Mouse (Mus musculus): Measurements from ENCODE around the gene Cxcr4.

Gene Cxcr4

GRCm38 (mm10) chr1:128569992-128570648, 22.0 kb downstream of the Cxcr4 start:
- DNase-seq (ENCODE audit: low read depth, low spot score) = no peak

GRCm38 (mm10) chr1:128567224-128568197, 24.6 kb downstream of the Cxcr4 start:
- DNase-seq (ENCODE audit: low read depth, low spot score) = no peak

GRCm38 (mm10) chr1:128563905-128564304, 28.2 kb downstream of the Cxcr4 start:
- no peak for DNase-seq (ENCODE audit: low read depth, low spot score)

GRCm38 (mm10) chr1:128561325-128561874, 30.7 kb downstream of the Cxcr4 start:
- no peak for DNase-seq (ENCODE audit: low read depth, low spot score)

GRCm38 (mm10) chr1:128560452-128561324, 31.4 kb downstream of the Cxcr4 start:
- DNase-seq (ENCODE audit: low read depth, low spot score) = no peak

GRCm38 (mm10) chr1:128557953-128558352, 34.1 kb downstream of the Cxcr4 start:
- no peak for DNase-seq (ENCODE audit: low read depth, low spot score)

GRCm38 (mm10) chr1:128552545-128552944, 39.5 kb downstream of the Cxcr4 start:
- DNase-seq (ENCODE audit: low read depth, low spot score) = no peak

GRCm38 (mm10) chr1:128551743-128552397, 40.2 kb downstream of the Cxcr4 start:
- DNase-seq (ENCODE audit: low read depth, low spot score) = no peak

GRCm38 (mm10) chr1:128549442-128549841, 42.7 kb downstream of the Cxcr4 start:
- DNase-seq (ENCODE audit: low read depth, low spot score) = no peak

GRCm38 (mm10) chr1:128549007-128549406, 43.1 kb downstream of the Cxcr4 start:
- no peak for DNase-seq (ENCODE audit: low read depth, low spot score)

GRCm38 (mm10) chr1:128548220-128548998, 43.7 kb downstream of the Cxcr4 start:
- DNase-seq (ENCODE audit: low read depth, low spot score) = no peak

GRCm38 (mm10) chr1:128545672-128546071, 46.4 kb downstream of the Cxcr4 start:
- DNase-seq (ENCODE audit: low read depth, low spot score) = no peak

- no peak for DNase-seq (ENCODE audit: low read depth, low spot score)
These were observed 49.0 kb downstream of the Cxcr4 start for GRCm38 (mm10) chr1:128543137-128543536.

- no peak for DNase-seq (ENCODE audit: low read depth, low spot score)
These were observed 49.5 kb downstream of the Cxcr4 start for GRCm38 (mm10) chr1:128542555-128542954.

- no peak for DNase-seq (ENCODE audit: low read depth, low spot score)
These were observed 51.9 kb downstream of the Cxcr4 start for GRCm38 (mm10) chr1:128540213-128540612.

GRCm38 (mm10) chr1:128539555-128539954, 52.5 kb downstream of the Cxcr4 start:
- DNase-seq (ENCODE audit: low read depth, low spot score) = no peak
